Mouse (Mus musculus): Measurements from ENCODE around the gene Nckap5l. TPM values are rescaled to one million over a fixed set of nuclear protein-coding genes. Genes with fewer than 3 reads are reported as not detected.

Gene Nckap5l
- polyA plus RNA-seq (2012; rRNA removed): 5.0 and 5.7 TPM in 2 replicates

GRCm38 (mm10) chr15:99457606-99458401 is at the start of gene Nckap5l:
Gene Nckap5l, minus strand, starts transcription at chr15:99457748.
- no peak for DNase-seq (ENCODE audit: low read depth)

DNA sequence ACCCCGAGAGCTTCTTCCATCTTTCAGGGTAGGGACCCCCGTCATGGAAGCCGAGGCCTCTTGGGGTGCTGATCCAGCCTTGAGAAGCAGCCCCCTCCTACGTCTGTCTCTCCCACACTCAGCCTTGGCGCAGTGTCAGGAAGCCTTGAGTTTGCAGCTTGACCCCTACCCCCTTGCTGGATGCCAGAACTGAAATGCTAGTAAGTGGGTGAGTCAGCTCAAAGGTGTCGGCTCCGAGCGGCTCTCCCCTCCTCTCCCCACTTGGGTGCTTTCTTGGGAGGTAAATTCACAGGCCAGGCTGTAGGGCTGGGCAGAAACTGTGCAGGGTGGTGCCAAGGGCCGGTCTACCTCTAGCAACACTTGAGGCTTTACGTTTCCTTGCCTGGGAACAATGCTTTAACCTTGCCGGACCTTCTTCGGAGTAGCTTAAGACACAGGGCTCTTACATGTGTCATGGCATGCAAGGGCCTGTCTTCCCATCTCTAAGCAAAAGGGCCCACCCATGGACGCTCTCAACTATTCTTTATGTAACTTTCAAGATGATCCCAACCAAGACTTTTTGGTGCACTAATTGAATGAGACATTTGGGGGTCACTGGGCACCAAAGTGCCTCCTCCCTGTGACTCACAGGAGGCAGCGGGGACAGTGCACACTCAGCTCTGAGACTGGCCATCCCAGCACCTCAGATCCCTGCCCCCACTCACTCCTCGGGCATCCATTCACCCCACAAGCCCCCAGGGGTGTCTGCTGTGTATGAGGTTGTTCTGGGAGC is 48.0 kb upstream of the Nckap5l start:
- DNase-seq (ENCODE audit: low read depth): no peak

DNA sequence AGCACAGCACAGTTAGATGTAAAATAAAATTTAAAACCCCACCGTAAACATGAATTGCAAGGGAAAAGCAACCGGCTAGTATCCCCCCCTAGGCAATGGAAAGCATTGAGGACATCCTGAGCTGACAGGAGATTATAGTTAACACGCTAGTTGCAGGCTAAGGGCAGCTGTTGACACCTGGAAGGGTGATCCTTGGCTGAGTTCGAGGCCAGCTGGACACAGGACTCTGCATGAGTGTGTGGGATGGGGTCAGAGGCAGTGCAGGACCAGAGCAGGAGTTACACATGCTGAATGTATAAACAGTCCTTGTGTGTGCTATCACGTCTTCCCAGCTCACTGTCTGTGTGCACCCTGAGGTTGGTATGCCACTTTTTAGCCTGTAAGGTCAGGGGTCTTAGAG is 45.7 kb upstream of the Nckap5l start:
- no peak for DNase-seq (ENCODE audit: low read depth)

DNA sequence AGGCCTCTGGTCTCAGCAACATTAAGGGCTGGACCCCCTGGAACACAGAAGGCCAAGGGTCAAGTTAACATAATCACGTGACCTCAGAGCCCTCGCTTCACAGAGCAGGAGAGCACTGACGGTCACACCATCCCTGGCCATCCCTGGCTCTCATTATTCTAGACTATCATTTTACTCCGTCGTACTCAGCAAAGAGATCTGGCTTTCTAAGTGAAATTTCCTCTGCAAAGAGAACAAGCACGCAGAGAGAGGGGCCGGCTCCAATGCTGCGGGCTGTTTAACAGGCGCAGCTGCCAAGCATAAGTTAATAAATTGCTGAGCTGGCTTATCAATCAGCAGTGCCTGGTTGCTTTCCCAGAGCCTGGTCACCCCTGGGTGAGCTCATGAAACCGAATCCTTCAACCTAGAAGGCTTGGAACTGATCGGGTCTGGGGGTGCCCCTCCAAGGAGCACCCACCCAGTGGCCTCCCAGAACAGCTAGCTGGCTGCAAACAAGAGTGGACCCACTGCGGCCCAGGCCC is 44.8 kb upstream of the Nckap5l start:
- DNase-seq (ENCODE audit: low read depth): no peak

DNA sequence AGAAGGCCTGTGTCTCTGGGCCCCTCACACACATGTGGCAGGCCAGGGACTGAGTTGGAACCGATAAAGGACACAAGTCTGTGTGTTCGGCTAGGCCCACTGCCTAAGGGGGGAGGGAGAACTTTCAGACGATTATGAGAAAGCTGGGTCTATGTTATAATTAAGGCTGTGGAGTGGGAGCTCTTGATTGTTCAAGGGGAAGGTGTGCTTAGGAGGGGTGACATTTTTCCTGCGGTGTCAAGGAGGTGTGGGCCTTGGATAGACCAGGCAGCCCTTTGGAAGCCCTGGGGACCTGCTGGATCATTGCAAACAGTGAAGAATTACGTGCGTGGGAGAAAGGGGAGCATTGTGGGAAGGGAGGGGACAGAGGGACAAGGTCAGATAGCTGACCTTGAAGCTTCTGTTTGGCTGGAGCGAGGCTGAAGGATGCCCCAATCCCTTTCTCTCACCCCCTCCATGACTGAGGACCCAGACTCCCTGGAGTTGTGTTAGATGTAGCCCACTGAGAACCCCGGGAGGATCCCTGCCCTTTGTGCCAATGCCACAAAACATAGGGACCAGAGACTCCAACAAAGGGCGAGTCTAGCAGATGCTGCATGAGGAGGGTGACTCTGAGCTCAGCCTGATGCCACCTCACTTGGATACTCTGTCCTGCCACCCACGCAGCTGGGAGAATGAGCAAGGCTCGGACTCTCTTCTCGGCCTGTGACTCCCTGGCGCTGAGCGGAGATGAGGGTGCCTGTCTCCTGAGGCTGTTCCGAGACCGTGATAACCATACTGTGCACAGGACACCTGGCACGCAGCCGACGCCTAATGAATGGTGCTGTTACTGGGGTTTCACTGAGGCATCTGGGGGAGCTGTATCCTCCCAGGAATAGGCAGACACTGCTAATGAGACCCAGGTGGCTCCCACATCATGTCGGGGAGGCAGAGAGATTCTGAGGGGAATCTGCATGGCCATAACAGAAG is 44.0 kb upstream of the Nckap5l start:
- no peak for DNase-seq (ENCODE audit: low read depth)

DNA sequence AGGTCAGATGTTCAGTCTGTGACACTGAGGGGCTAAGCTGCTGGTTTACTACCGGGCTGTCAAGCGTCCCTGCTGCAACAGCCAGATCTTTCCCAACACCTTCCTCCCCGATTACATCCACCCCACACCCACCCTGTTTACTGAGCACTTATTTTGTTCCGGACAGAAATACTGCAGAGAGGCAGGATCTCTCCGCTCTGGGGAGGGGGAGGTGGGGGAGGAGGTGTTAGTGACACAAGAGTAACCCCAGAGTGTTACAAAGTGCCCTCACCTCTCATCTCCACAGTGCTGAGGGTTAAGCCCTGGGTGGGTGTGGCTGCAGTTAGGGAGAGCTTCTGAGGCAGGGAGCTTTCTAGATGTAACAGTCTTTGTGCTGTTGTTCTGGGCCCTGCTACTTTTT is 42.8 kb upstream of the Nckap5l start:
- no peak for DNase-seq (ENCODE audit: low read depth)

- no peak for DNase-seq (ENCODE audit: low read depth)
Measured at GRCm38 (mm10) chr15:99499726-99500125, 42.2 kb upstream of the Nckap5l start.

GRCm38 (mm10) chr15:99498781-99499180 is 41.2 kb upstream of the Nckap5l start:
- no peak for DNase-seq (ENCODE audit: low read depth)

DNA sequence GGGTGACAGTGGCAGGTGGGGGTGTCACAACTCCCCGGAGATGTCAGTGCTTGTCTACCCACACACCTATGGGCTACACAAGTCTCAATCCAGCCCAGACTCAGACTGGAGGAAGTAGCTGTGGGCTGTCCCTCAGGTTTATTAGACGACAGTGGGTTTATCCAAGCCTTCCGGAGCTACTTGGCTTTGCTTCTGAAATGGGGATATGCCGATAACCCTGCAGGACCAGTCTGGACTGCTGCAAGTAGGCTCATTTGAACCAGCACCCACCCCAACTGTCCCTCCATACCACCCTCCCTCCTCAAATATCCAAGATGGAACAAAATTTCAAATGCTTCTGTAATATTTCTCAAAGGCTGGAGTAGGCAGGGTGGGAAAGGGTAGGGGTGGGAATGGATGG is 40.8 kb upstream of the Nckap5l start:
- no peak for DNase-seq (ENCODE audit: low read depth)

GRCm38 (mm10) chr15:99497527-99498242 is 40.1 kb upstream of the Nckap5l start:
- DNase-seq (ENCODE audit: low read depth): no peak

DNA sequence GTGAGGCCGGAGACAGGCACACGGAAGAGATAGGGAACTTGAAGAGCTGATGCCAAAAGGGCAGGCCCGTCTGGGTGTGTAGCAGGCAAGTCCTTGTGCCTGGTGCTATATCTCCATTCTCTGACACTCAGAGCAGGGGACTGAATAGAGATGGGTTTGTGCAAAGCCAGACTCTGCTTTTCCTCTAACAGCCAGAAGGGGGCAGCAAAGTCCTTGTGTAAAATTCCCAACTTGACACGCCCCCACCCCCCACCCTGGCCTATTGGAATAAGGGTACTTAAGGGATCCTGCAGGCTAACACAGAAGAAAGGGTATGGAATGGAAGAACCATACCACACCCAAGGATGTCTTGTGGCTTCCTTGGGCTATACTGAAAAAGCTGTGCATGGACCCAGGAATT is 39.5 kb upstream of the Nckap5l start:
- DNase-seq (ENCODE audit: low read depth): no peak

GRCm38 (mm10) chr15:99484745-99485144 is 27.2 kb upstream of the Nckap5l start:
- no peak for DNase-seq (ENCODE audit: low read depth)

DNA sequence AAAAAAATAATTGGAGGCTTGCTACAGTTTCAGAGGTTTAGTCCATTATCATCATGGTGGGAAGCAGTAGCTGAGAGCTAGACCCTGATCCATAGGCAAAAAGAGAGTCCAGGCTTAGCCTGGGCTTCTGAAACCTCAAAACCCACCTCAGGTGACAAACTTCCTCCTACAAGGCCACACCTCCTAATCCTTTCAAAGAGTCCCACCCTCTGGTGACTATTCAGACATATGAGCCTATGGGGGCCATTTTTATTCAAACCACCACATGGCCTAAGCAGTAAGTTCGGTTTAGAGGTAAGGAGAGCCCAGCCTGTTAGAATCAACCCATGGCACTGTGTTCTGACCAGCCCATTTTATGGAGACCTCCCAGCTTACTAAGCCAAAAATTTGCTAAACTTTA is 18.3 kb upstream of the Nckap5l start:
- DNase-seq (ENCODE audit: low read depth): no peak

- no peak for DNase-seq (ENCODE audit: low read depth)
Measured at GRCm38 (mm10) chr15:99474576-99474926, 17.0 kb upstream of the Nckap5l start, which contains the start of gene Bcdin3d. Gene Bcdin3d, minus strand, starts transcription at chr15:99474730.

GRCm38 (mm10) chr15:99473801-99474575 is 16.4 kb upstream of the Nckap5l start:
- no peak for DNase-seq (ENCODE audit: low read depth)

DNA sequence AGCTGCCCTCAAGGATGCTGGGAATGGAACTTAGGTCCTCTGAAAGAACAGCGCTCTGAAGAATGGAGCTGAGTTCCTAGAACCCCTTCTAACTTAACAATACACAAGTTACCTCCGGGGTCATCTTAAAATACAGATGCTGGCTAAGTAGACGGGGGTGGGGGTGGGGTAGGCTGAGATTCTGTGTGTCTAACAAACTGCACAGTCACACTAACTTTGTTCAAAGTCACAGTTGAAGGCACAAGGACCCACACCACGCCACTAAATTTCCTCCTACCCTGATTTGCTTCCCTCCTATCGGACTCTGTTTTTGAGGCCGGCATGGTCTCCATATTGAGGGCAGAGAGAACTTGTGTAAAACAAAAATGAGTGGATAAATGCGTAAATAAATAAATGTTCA is 15.4 kb upstream of the Nckap5l start:
- DNase-seq (ENCODE audit: low read depth): no peak

DNA sequence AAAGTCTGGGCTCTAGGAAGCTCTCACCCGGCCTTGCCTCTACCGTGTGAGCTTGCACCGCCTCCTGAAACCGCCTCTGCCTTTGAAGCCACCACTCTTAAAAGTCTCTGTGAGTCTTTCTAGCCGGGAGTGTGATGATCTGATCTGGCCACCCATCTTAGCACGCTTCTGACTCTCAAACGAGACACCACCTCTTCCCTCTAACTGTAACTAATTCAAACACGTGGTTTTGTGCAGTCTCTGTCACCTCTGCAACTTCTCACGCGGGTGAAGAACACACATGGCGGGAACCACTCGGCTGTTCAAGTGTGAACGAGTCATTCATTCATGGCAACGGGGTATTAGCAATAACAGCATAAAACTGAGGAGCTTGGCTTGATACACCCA is 14.1 kb upstream of the Nckap5l start:
- no peak for DNase-seq (ENCODE audit: low read depth)

DNA sequence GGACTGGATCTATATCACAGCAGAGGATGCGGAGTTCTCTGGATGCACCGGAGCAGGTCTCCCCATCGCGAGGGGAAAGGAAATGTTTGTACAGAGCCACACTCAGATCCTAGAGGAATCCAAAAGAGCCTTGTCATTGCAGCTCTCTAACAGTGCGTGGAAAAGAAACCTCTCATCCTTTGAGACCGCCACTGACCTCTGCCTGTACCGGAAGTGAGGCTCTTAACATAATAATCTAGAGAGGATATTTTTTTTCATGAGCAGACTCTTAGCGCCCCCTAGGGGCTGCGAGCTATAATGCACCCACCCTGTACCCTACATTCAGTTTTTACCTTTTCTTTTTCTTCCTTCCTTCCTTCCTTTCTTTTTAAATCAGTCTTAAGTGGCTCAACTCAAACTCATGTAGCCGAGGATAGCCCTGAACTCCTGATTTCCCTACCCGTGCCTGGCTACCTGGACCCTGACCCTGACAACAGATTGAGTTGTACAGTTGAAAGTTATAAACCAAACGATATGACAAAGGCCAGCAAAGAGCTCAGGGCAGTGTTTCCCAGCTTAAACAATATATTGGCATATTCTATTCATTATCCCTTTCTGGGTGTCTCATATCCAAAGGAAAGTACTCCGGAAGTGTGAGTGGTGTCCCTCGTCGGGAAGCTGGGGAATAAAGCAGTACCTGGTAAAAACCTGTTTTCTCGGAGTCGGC is 13.6 kb upstream of the Nckap5l start:
- no peak for DNase-seq (ENCODE audit: low read depth)

DNA sequence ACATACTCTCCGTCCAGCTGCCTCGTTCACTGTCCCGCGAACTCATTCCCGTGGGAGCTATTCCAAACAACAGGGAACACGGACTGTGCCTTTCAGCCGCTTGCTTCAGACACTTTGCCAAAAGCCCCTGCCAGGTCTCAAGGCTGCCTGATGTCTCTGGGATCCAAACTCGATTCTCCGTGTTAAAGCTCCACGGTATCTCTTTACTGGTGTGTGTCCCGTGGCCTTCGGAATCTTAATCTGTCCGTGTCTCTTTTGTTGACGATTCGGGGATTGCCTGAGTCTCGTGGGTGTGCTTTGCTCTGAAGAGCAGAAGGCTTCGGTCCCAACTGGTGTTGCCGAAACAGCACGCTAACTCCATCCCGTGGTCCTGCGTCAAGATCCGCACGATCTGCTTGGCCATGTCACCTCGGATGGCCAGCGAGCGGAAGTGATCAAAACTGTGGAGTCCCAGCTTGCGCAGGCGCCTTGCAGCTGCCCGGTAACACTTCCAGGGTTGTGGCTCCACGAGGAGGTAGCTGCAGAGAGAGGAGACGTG is 12.7 kb upstream of the Nckap5l start:
- DNase-seq (ENCODE audit: low read depth): no peak

Data from gonadal fat pad, adult 2 months (tissue).